Mouse (Mus musculus) hematopoietic multipotent progenitor cell, adult 10-12 weeks (in vitro differentiated cells): ENCODE results near the gene 1700013F07Rik. TPM values are rescaled to one million over a fixed set of nuclear protein-coding genes. Genes with fewer than 3 reads are reported as not detected.

Experiments
- polyA plus RNA-seq: library from polyadenylated mRNA; stranded (reverse); fragments of >175 nt; gene quantifications from 2 replicates; pipeline ENCODE4 v1.2.3, GENCODE M21; 2012; ENCODE audit warnings: low replicate concordance

1700013F07Rik gene
- not detected in 2 replicates for polyA plus RNA-seq

GRCm38 (mm10) chr3:108533951-108534350 is at the start of gene 1700013F07Rik:
Gene 1700013F07Rik, plus strand, starts transcription at chr3:108534150.

GRCm38 (mm10) chr3:108536517-108537260 is 2.7 kb downstream of the 1700013F07Rik start, which contains the start of gene 5330417C22Rik:
Gene 5330417C22Rik, minus strand, starts transcription at chr3:108536536.

DNA sequence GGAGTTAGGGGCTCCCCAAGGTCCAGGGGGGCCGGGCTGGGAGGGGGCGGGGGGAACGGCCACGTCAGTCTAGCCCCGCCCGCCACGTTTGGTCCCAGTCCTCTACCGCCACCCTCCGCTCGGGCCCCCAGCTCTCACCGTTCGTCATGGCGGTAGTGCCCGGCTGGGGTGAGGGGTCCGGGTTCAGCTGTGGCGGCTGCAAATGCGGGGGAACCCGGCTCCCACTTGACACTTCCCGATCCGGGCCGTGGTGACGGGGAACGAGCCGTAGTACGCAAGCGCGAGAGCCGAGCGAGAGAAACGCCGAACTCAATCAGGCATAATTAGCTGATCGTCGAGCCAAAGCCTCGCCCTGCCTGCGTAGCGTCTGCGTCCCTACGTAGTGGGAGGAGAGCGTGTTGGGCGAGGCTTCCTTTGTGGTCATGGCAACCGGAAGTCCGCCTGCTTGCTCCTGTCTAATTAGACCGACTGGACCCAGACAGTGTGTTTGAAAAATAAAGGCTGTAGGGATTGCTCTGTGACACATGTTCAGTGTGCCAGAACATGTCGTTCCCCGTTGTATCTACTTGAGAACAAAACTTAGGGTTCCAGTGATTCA is 28.3 kb downstream of the 1700013F07Rik start, which contains the start of gene Tmem167b:
Tmem167b (minus strand) TSS at position 334 of the 598 bp plus-strand sequence.

GRCm38 (mm10) chr3:108571443-108572294 is 37.7 kb downstream of the 1700013F07Rik start, which contains the start of gene Taf13:
Gene Taf13, plus strand, starts transcription at chr3:108571698.

GRCm38 (mm10) chr3:108590786-108591529 is 57.0 kb downstream of the 1700013F07Rik start, which contains the start of gene Wdr47:
Gene Wdr47, plus strand, starts transcription at chr3:108591279.

Other genes with a start within 250 kb of the 1700013F07Rik start
- not detected in 2 replicates for gene Mybphl, start 169.2 kb upstream of the 1700013F07Rik start, polyA plus RNA-seq
- 2.0 and 4.1 TPM in 2 replicates for gene Psrc1, start 150.3 kb upstream of the 1700013F07Rik start, polyA plus RNA-seq
- gene Celsr2, start 118.6 kb upstream of the 1700013F07Rik start, polyA plus RNA-seq: 3.1 and 5.0 TPM in 2 replicates
- gene Sars, start 88.9 kb upstream of the 1700013F07Rik start, polyA plus RNA-seq: 16.9 and 83.4 TPM in 2 replicates
- 0.23 and 0.47 TPM in 2 replicates for gene 5330417C22Rik, start 2.4 kb downstream of the 1700013F07Rik start, polyA plus RNA-seq
- 2.9 and 4.1 TPM in 2 replicates for gene Tmem167b, start 28.3 kb downstream of the 1700013F07Rik start, polyA plus RNA-seq
- gene Taf13, start 37.5 kb downstream of the 1700013F07Rik start, polyA plus RNA-seq: 0.25 and 1.1 TPM in 2 replicates
- 4.8 and 16.8 TPM in 2 replicates for gene Wdr47, start 57.1 kb downstream of the 1700013F07Rik start, polyA plus RNA-seq
- gene Clcc1, start 119.8 kb downstream of the 1700013F07Rik start, polyA plus RNA-seq: 8.2 and 15.6 TPM in 2 replicates
- gene Gpsm2, start 188.2 kb downstream of the 1700013F07Rik start, polyA plus RNA-seq: 0.74 and 8.6 TPM in 2 replicates
- 0.04 TPM in 1 of 2 replicates, not detected in the other for gene Aknad1, start 205.5 kb downstream of the 1700013F07Rik start, polyA plus RNA-seq